Mouse (Mus musculus) forebrain, embryonic 11.5 days (tissue): ENCODE results near the gene Gja5. TPM values are rescaled to one million over a fixed set of nuclear protein-coding genes. Genes with fewer than 3 reads are reported as not detected.

ENCODE experiments used
- ATAC-seq: fragments of 200-750 bp; cut with Nextera tagmentation; replicated peaks from 2 replicates; pipeline ENCODE4 v1.8.0; 2017; ENCODE audit warnings: moderate TSS enrichment; ENCODE audit not compliant: low FRiP score
- DNase-seq: peaks from one replicate; pipeline ENCODE4 v3.0.0-alpha.2; 2017; ENCODE audit warnings: low spot score
- H3K27ac ChIP-seq: fragments of 300-500 bp; sonication (generic); 2 replicates; pipeline ENCODE4 v1.5.1; 2014; ENCODE audit warnings: low read depth, low read length
- H3K27me3 ChIP-seq: fragments of 300-500 bp; sonication (generic); 2 replicates; pipeline ENCODE4 v1.6.1; 2014; ENCODE audit warnings: mild to moderate bottlenecking, low read length, mixed read lengths; ENCODE audit not compliant: control insufficient read depth, insufficient read depth
- H3K36me3 ChIP-seq: fragments of 300-500 bp; sonication (generic); 2 replicates; pipeline ENCODE4 v1.6.1; 2014; ENCODE audit warnings: mild to moderate bottlenecking, low read length, moderate library complexity, mixed read lengths; ENCODE audit not compliant: control insufficient read depth, insufficient read depth
- H3K4me1 ChIP-seq: fragments of 300-500 bp; sonication (generic); replicated peaks from 2 replicates; pipeline ENCODE4 v1.6.1; 2014; ENCODE audit warnings: low read length, mixed read lengths; ENCODE audit not compliant: control insufficient read depth, insufficient read depth
- H3K4me2 ChIP-seq: fragments of 300-500 bp; sonication (generic); 2 replicates; pipeline ENCODE4 v1.6.1; 2014; ENCODE audit warnings: low read depth, mild to moderate bottlenecking, low read length, moderate library complexity, mixed read lengths; ENCODE audit not compliant: severe bottlenecking
- H3K4me3 ChIP-seq: fragments of 300-500 bp; sonication (generic); 2 replicates; pipeline ENCODE4 v1.5.1; 2014; ENCODE audit warnings: low read depth, low read length
- H3K9ac ChIP-seq: fragments of 300-500 bp; sonication (generic); 2 replicates; pipeline ENCODE4 v1.6.1; 2014; ENCODE audit warnings: low read length
- H3K9me3 ChIP-seq: fragments of 300-500 bp; sonication (generic); 2 replicates; pipeline ENCODE4 v1.6.1; 2016; ENCODE audit warnings: low read length, mixed read lengths; ENCODE audit not compliant: control insufficient read depth
- WGBS: fragments of 180-500 bp; shearing (Covaris S2); extraction: QIAGEN DNeasy Blood & Tissue Kit; methylation state at CpG from one replicate; pipeline ENCODE4 v1.1.7; 2014; 5-methylcytosine and 5-hydroxymethylcytosine counted together
- polyA plus RNA-seq: library from polyadenylated mRNA; unstranded; fragments of >200 nt; fragmentation: Nextera tagmentation; extraction: Ambion mirVana; gene quantifications from 2 replicates; pipeline ENCODE4 v1.2.1, GENCODE M21; 2014

Gja5 gene
- polyA plus RNA-seq, 1 experiment from 2014 or later = 2.5 TPM

DNA sequence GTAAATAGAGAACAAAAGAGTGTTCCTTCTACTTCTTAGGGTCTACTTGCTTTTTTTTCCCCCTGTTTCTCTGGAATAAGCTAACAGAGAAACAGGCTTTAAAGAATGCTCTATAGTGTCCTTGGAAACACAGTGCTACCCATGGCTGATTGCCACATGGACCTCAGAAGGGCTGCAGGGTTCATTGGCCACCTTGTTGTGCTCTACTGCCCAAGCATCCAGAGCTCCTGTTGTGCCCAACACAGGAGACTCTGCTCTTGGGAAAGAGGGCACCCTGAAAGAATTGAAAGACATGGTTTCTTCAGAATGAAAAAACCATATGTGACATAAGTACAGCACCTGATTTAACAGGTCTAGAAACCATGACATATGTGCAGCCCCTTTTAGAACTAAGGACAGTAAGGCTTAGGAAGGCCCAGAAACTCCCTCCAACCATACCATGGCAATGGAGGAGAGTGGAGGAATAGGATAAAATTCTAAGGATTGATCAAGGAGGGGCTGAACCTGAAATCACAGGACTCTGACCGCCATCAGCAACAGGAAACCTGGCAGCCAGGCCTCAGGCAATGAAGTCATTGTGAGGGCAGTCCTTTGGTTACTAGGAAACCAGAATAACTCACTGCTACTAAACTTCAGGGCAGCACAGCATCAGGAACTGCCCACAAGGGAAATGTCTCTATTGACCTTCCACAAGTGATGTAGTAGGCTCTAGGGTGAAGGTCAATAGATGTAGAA lies 200.4 kb downstream of the Gja5 start:
- H3K9ac ChIP-seq = no peak overlapping the region
- H3K4me1 ChIP-seq = no peaks in the 10 kb centered on the region
- H3K36me3 ChIP-seq = no peaks in the 10 kb centered on the region
- no peak overlapping the region for H3K4me3 ChIP-seq
- no peaks in the 10 kb centered on the region; the same call in 1 of the 2 replicates for H3K9me3 ChIP-seq
- no peak overlapping the region for H3K27ac ChIP-seq
- 84% methylated on average over 1 of the region's 1 CpGs for WGBS
- no peak for DNase-seq
- no peak for ATAC-seq
- no peaks in the 10 kb centered on the region for H3K27me3 ChIP-seq
- H3K4me2 ChIP-seq = no peak overlapping the region

GRCm38 (mm10) chr3:97117511-97117910 lies 213.0 kb downstream of the Gja5 start:
- H3K27me3 ChIP-seq = no peaks in the 10 kb centered on the region
- H3K9me3 ChIP-seq = no peaks in the 10 kb centered on the region; the same call in 1 of the 2 replicates
- no peak overlapping the region for H3K9ac ChIP-seq
- no peak overlapping the region for H3K4me3 ChIP-seq
- no peaks in the 10 kb centered on the region for H3K36me3 ChIP-seq
- WGBS = 92% methylated on average over 6 of the region's 6 CpGs
- H3K4me2 ChIP-seq = no peak overlapping the region
- H3K4me1 ChIP-seq = no peaks in the 10 kb centered on the region
- H3K27ac ChIP-seq = no peak overlapping the region
- DNase-seq (no peak), ATAC-seq (no peak)

DNA sequence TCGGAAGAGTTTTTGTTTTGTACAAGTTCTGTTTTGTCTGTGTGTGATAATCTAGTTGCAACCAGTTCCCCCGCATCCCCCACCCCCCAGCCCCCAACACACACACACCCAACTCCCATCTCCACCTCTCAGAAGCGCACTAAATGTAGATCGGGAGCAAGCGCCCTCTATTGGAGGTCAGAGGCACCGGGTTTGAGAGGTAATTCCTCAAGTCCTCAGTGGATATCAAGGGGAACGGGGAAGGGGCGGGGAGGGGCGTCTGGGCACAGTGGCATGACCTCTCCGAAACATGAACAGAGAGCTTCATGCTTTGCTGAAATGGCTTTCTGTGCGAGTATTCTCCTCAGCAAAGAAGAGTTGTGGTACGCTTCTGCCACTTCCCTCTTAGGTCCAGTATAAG lies 213.8 kb downstream of the Gja5 start:
- Histone ChIP-seq H3K36me3 (no peaks in the 10 kb centered on the region), H3K9me3 (no peaks in the 10 kb centered on the region; the same call in 1 of the 2 replicates), H3K4me2 (no peak overlapping the region), H3K27ac (no peak overlapping the region), H3K9ac (no peak overlapping the region), H3K4me3 (no peak overlapping the region), H3K27me3 (no peaks in the 10 kb centered on the region), H3K4me1 (no peaks in the 10 kb centered on the region)
- WGBS = 64% methylated on average over 12 of the region's 12 CpGs
- no peak for ATAC-seq
- DNase-seq = no peak

DNA sequence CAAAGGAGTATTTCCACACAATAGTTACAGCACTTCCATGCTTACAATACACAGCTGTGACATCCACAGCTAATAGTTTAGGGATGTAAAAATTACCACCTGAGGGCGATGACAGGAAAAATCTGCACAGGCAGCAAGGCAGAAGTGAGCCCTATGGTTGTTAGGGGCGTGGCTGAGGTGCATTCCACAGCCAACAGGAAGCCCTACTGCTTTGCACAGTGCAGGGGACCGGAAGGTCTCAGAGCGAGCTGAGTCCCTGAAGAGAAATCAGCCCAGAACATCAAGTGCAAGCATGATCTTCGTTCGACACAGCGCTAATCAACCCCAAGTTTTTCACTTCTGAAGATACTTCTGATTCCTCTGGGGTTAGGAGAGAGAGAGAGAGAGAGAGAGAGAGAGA lies 219.7 kb downstream of the Gja5 start:
- DNase-seq = no peak
- no peak overlapping the region for H3K4me3 ChIP-seq
- H3K4me2 ChIP-seq = no peak overlapping the region
- H3K9ac ChIP-seq = no peak overlapping the region
- H3K4me1 ChIP-seq = no peaks in the 10 kb centered on the region
- H3K27ac ChIP-seq = no peak overlapping the region
- no peaks in the 10 kb centered on the region for H3K9me3 ChIP-seq
- H3K27me3 ChIP-seq = no peaks in the 10 kb centered on the region
- no peaks in the 10 kb centered on the region for H3K36me3 ChIP-seq
- WGBS = 59% methylated on average over 7 of the region's 7 CpGs
- no peak for ATAC-seq

Other genes starting within 250 kb of the Gja5 start
- gene Ankrd35, start 234.6 kb upstream of the Gja5 start, polyA plus RNA-seq = 0.27 and 0.37 TPM in 2 replicates
- 40.2 and 45.2 TPM in 2 replicates for gene Pias3, start 208.3 kb upstream of the Gja5 start, polyA plus RNA-seq
- gene Nudt17, start 196.1 kb upstream of the Gja5 start, polyA plus RNA-seq = 11.8 and 12.8 TPM in 2 replicates
- gene Polr3c, start 177.1 kb upstream of the Gja5 start, polyA plus RNA-seq = 41.9 and 44.1 TPM in 2 replicates
- 84.8 and 95.3 TPM in 2 replicates for gene Rnf115, start 177.0 kb upstream of the Gja5 start, polyA plus RNA-seq
- not detected in 2 replicates for gene Pdzk1, start 75.4 kb upstream of the Gja5 start, polyA plus RNA-seq
- gene Cd160, start 75.3 kb upstream of the Gja5 start, polyA plus RNA-seq = not detected in 2 replicates
- gene Gpr89, start 653 bp downstream of the Gja5 start, polyA plus RNA-seq = 35.4 and 36.0 TPM in 2 replicates
- not detected in 2 replicates for gene Gja8, start 21.3 kb downstream of the Gja5 start, polyA plus RNA-seq